Mouse (Mus musculus): ENCODE data around the gene Gm18596. TPM values are rescaled to one million over a fixed set of nuclear protein-coding genes. Genes with fewer than 3 reads are reported as not detected.
"Not testable (repeated sequence)": the region's sequence is repeated elsewhere in the genome, so short reads cannot be mapped to it uniquely, and the experiment has no call there.

Gene Gm18596
- total RNA-seq, 4 experiments from 2014 or later: not detected

GRCm38 (mm10) chr10:77713734-77714133 lies 28.7 kb downstream of the Gm18596 start:
- no peak for DNase-seq (ENCODE audit: low spot score)

- not testable (repeated sequence) for DNase-seq (ENCODE audit: low spot score)
These were observed 31.3 kb downstream of the Gm18596 start, which contains the start of gene Gm10024 for GRCm38 (mm10) chr10:77711157-77711556. Gm10024 (plus strand) TSS chr10:77711457.

- no peak for DNase-seq (ENCODE audit: low spot score)
These were observed 32.6 kb downstream of the Gm18596 start for GRCm38 (mm10) chr10:77709831-77710230.

- no peak for DNase-seq (ENCODE audit: low spot score)
These were observed 36.1 kb downstream of the Gm18596 start, which contains the start of gene Gm10272 for GRCm38 (mm10) chr10:77706326-77706725. Gm10272 (plus strand) TSS chr10:77706626.

- DNase-seq (ENCODE audit: low spot score): no peak
These were observed 45.3 kb downstream of the Gm18596 start, which contains the start of gene Gm9508 for GRCm38 (mm10) chr10:77697133-77697532. Gm9508 (minus strand) TSS chr10:77697233.

Other genes starting within 250 kb of the Gm18596 start
- 10 to 100 TPM in 1 of 4 experiments, 1 to 10 TPM in 3; 8.0 to 12.4 (median 9.1) TPM for gene Fam207a, start 226.9 kb downstream of the Gm18596 start, total RNA-seq (2022)
- gene Itgb2, start 212.4 kb downstream of the Gm18596 start, total RNA-seq (2022): 10 to 100 TPM in 1 of 4 experiments, 1 to 10 TPM in 3; 3.3 to 25.5 (median 3.7) TPM
- 100 to 1,000 TPM; 132 to 142 (median 134) TPM for gene Pttg1ip, start 160.9 kb downstream of the Gm18596 start, total RNA-seq (2022)
- 10 to 100 TPM; 59.3 to 76.7 (median 67.5) TPM for gene Sumo3, start 136.5 kb downstream of the Gm18596 start, total RNA-seq (2022)
- gene Gm49325, start 136.4 kb downstream of the Gm18596 start, total RNA-seq (2022): 10 to 100 TPM in 3 of 4 experiments, 1 to 10 TPM in 1; 8.3 to 15.8 (median 13.9) TPM
- 10 to 100 TPM; 78.9 to 82.9 (median 81.2) TPM for gene Ube2g2, start 120.4 kb downstream of the Gm18596 start, total RNA-seq (2022)
- gene Tspear, start 56.1 kb downstream of the Gm18596 start, total RNA-seq (2022): not detected
- gene Gm19402, start 51.9 kb downstream of the Gm18596 start, total RNA-seq (2022): not detected
- not detected for gene Gm9508, start 45.4 kb downstream of the Gm18596 start, total RNA-seq (2022)
- not detected for gene Gm10272, start 36.0 kb downstream of the Gm18596 start, total RNA-seq (2022)
- not detected for gene Gm10024, start 31.2 kb downstream of the Gm18596 start, total RNA-seq (2022)
- gene Gm10142, start 26.8 kb downstream of the Gm18596 start, total RNA-seq (2022): not detected
- not detected for gene Krtap12-1, start 22.0 kb downstream of the Gm18596 start, total RNA-seq (2022)
- gene Gm10100, start 16.2 kb downstream of the Gm18596 start, total RNA-seq (2022): not detected
- not detected for gene Gm9736, start 8.7 kb upstream of the Gm18596 start, total RNA-seq (2022)
- gene Gm3233, start 17.0 kb upstream of the Gm18596 start, total RNA-seq (2022): not detected
- not detected for gene Gm3238, start 28.7 kb upstream of the Gm18596 start, total RNA-seq (2022)
- gene Gm7138, start 34.3 kb upstream of the Gm18596 start, total RNA-seq (2022): not detected
- not detected for gene Gm3250, start 39.9 kb upstream of the Gm18596 start, total RNA-seq (2022)
- gene Gm7137, start 45.6 kb upstream of the Gm18596 start, total RNA-seq (2022): not detected
- gene Gm9639, start 52.4 kb upstream of the Gm18596 start, total RNA-seq (2022): not detected
- not detected for gene Gm19668, start 56.5 kb upstream of the Gm18596 start, total RNA-seq (2022)
- gene Gm9507, start 69.2 kb upstream of the Gm18596 start, total RNA-seq (2022): not detected
- gene Gm2696, start 72.0 kb upstream of the Gm18596 start, total RNA-seq (2022): not detected
- not detected for gene Krtap10-4, start 84.5 kb upstream of the Gm18596 start, total RNA-seq (2022)
- gene Krtap10-10, start 93.3 kb upstream of the Gm18596 start, total RNA-seq (2022): not detected
- not detected for gene Gm36176, start 104.2 kb upstream of the Gm18596 start, total RNA-seq (2022)
- gene Gm10318, start 110.2 kb upstream of the Gm18596 start, total RNA-seq (2022): not detected
- not detected for gene Gm3285, start 119.3 kb upstream of the Gm18596 start, total RNA-seq (2022)
- 1 to 10 TPM in 2 of 4 experiments, under 1 TPM in 2; 0.63 to 1.2 (median 0.92) TPM for gene Lrrc3, start 159.9 kb upstream of the Gm18596 start, total RNA-seq (2022)
- gene Trpm2, start 227.9 kb upstream of the Gm18596 start, total RNA-seq (2022): 1 to 10 TPM in 1 of 4 experiments, under 1 TPM in 3; 0.44 to 1.8 (median 0.61) TPM
- gene 1810043G02Rik, start 235.9 kb upstream of the Gm18596 start, total RNA-seq (2022): 10 to 100 TPM; 10.7 to 13.5 (median 12.2) TPM